Mouse (Mus musculus) layer of hippocampus, postnatal 36 days (tissue): ENCODE measurements around the gene Tmem135. TPM values are rescaled to one million over a fixed set of nuclear protein-coding genes. Genes with fewer than 3 reads are reported as not detected.

Source experiments
- DNase-seq, 2 experiments: peaks; one replicate each; pipeline ENCODE4 v3.0.0; 2022
- total RNA-seq, 2 experiments: library from RNA; stranded (reverse); gene quantifications; 2 replicates each; pipeline ENCODE4 v1.2.3; 2021

The Tmem135 gene
- 10 to 100 TPM; 72.9 to 82.2 TPM for total RNA-seq

GRCm38 (mm10) chr7:89404081-89404733, at the start of gene Tmem135, which contains the start of gene Fzd4:
TSS of gene Tmem135 (minus strand) at chr7:89404222.
TSS of gene Fzd4 (plus strand) at chr7:89404355.
- DNase-seq: peak; percentile 85

- DNase-seq: no peak
Observed at GRCm38 (mm10) chr7:89450312-89450711, 46.3 kb upstream of the Tmem135 start.

- DNase-seq: no peak
Observed at GRCm38 (mm10) chr7:89445137-89445536, 41.1 kb upstream of the Tmem135 start.

GRCm38 (mm10) chr7:89442242-89442641, 38.2 kb upstream of the Tmem135 start:
- no peak for DNase-seq

GRCm38 (mm10) chr7:89441291-89441690, 37.3 kb upstream of the Tmem135 start:
- no peak for DNase-seq

- peak in 1 of 2 experiments; percentile 29 for DNase-seq
Observed at GRCm38 (mm10) chr7:89437589-89437988, 33.6 kb upstream of the Tmem135 start.

GRCm38 (mm10) chr7:89436404-89436803, 32.4 kb upstream of the Tmem135 start:
- DNase-seq: no peak

GRCm38 (mm10) chr7:89433893-89434616, 30.0 kb upstream of the Tmem135 start:
- DNase-seq: no peak

- peak in 1 of 2 experiments; percentile 19 for DNase-seq
Observed at GRCm38 (mm10) chr7:89433193-89433892, 29.3 kb upstream of the Tmem135 start.

- no peak for DNase-seq
Observed at GRCm38 (mm10) chr7:89431185-89431584, 27.2 kb upstream of the Tmem135 start.

GRCm38 (mm10) chr7:89429326-89429725, 25.3 kb upstream of the Tmem135 start:
- no peak for DNase-seq

- no peak for DNase-seq
Observed at GRCm38 (mm10) chr7:89428804-89429203, 24.8 kb upstream of the Tmem135 start.

- DNase-seq: no peak
Observed at GRCm38 (mm10) chr7:89427101-89427500, 23.1 kb upstream of the Tmem135 start.

- DNase-seq: no peak
Observed at GRCm38 (mm10) chr7:89425803-89426725, 22.0 kb upstream of the Tmem135 start.

- DNase-seq: no peak
Observed at GRCm38 (mm10) chr7:89424659-89425058, 20.6 kb upstream of the Tmem135 start.

GRCm38 (mm10) chr7:89423688-89424255, 19.8 kb upstream of the Tmem135 start:
- DNase-seq: no peak

- DNase-seq: no peak
Observed at GRCm38 (mm10) chr7:89423194-89423593, 19.2 kb upstream of the Tmem135 start.

- no peak for DNase-seq
Observed at GRCm38 (mm10) chr7:89422650-89423049, 18.6 kb upstream of the Tmem135 start.

GRCm38 (mm10) chr7:89421294-89421693, 17.3 kb upstream of the Tmem135 start:
- DNase-seq: no peak

- no peak for DNase-seq
Observed at GRCm38 (mm10) chr7:89418917-89419679, 15.1 kb upstream of the Tmem135 start.

- DNase-seq: no peak
Observed at GRCm38 (mm10) chr7:89418127-89418653, 14.2 kb upstream of the Tmem135 start.
